In genomic region chr19:57306601-57307000, GRCm38 (mm10) we compare ENCODE assay signal across 29 mouse cellular contexts. TPM values are rescaled to one million over a fixed set of nuclear protein-coding genes. Genes with fewer than 3 reads are reported as not detected.
DNase-seq lines count a peak whose midpoint lies in the region; ATAC-seq and TF ChIP-seq lines count a peak whose summit lies in the region.
"Had no signal": no experiment of that assay in that cellular context is flagged by ENCODE, and none has a peak within 500 bp of the region (broad histone marks: within the 10 kb centered on the region; RNA-seq: fewer than 3 reads in every experiment).

No protein-coding gene starts in this region.

- no peaks in the 10 kb centered on the region for H3K36me3 ChIP-seq in heart, embryonic 15.5 days
- H3K36me3 ChIP-seq: embryonic facial prominence, embryonic 15.5 days; forebrain, embryonic 15.5 days; limb, embryonic 13.5 days; liver, embryonic 13.5 days; midbrain, embryonic 10.5 days; midbrain, embryonic 15.5 days; neural tube, embryonic 15.5 days had no signal

- no peak for TF ChIP-seq POLR2A in lung, adult 2 months (IDR thresholded peaks at IDR 0.05; ENCODE audit: borderline replicate concordance, extremely low read depth, low read depth, low read length)

- no peaks in the 10 kb centered on the region for H3K9me3 ChIP-seq in heart, embryonic 15.5 days (replicated peaks)
- H3K9me3 ChIP-seq: embryonic facial prominence, embryonic 15.5 days; forebrain, embryonic 15.5 days; limb, embryonic 13.5 days; liver, embryonic 13.5 days; midbrain, embryonic 10.5 days; midbrain, embryonic 15.5 days; neural tube, embryonic 15.5 days had no signal

- DNase-seq in cerebellum, postnatal 10 days = peak; percentile 22 to 47
- no peak for DNase-seq in heart, postnatal 25 days (ENCODE audit: low spot score)
- no peak for DNase-seq in layer of hippocampus, adult 2 months (ENCODE audit: low spot score in 2 of 2)
- DNase-seq in layer of hippocampus, postnatal 10 days (ENCODE audit: low spot score in 2 of 2) = no peak
- peak; percentile 33 for DNase-seq in lung, postnatal 36 days
- no peak for DNase-seq in lung, adult 2 months
- DNase-seq: adrenal gland, adult 2 months; adrenal gland, postnatal 36 days; cerebellum, adult 11-12 months; cerebellum, adult 9-11 months; kidney, adult 9 months; kidney, postnatal 14 days; liver, embryonic 13.5 days; lung, adult 18-20 months; retina, postnatal 1 day; right cerebral cortex, postnatal 14 days; thymus, postnatal 4 days had no signal

- no peak for ATAC-seq in cerebellum, adult (ENCODE audit: insufficient number of reproducible peaks, low FRiP score, low TSS enrichment)
- no peak for ATAC-seq in heart, embryonic 15.5 days (replicated peaks; ENCODE audit: insufficient number of reproducible peaks, insufficient read depth, low FRiP score, low read depth)
- ATAC-seq: activated CD4-positive, CD25-positive, alpha-beta regulatory T cell, adult 4 months; forebrain, embryonic 15.5 days; intestine, embryonic 16.5 days; midbrain, embryonic 15.5 days had no signal

- H3K27ac ChIP-seq in heart, embryonic 15.5 days = peak overlapping the region; percentile 43
- peak overlapping the region; percentile 16 for H3K27ac ChIP-seq in layer of hippocampus, adult 2 months
- H3K27ac ChIP-seq: forebrain, embryonic 15.5 days; left cerebral cortex, adult 2 months; liver, embryonic 13.5 days; midbrain, embryonic 10.5 days; midbrain, embryonic 15.5 days; neural tube, embryonic 15.5 days had no signal

- H3K27me3 ChIP-seq in heart, embryonic 15.5 days = no peaks in the 10 kb centered on the region
- H3K27me3 ChIP-seq: CH12.LX; embryonic facial prominence, embryonic 15.5 days; forebrain, embryonic 15.5 days; liver, embryonic 13.5 days; midbrain, embryonic 15.5 days; neural tube, embryonic 15.5 days had no signal

- 40% methylated on average over 4 of the region's 4 CpGs for WGBS in heart, embryonic 15.5 days
- WGBS in lung, adult 2 months = 30% methylated on average over 4 of the region's 4 CpGs

- 0 out of 2 replicates have a peak overlapping the region, but pooled peaks have one; percentile 12 for H3K4me2 ChIP-seq in heart, embryonic 15.5 days
- H3K4me2 ChIP-seq: embryonic facial prominence, embryonic 15.5 days; forebrain, embryonic 15.5 days; limb, embryonic 13.5 days; liver, embryonic 13.5 days; midbrain, embryonic 15.5 days; neural tube, embryonic 15.5 days had no signal

- H3K4me1 ChIP-seq in heart, embryonic 15.5 days (replicated peaks) = peaks cover 15% of the 10 kb centered on the region
- H3K4me1 ChIP-seq in lung, adult 2 months (ENCODE audit: control insufficient read depth, insufficient read depth, low read length) = no peaks in the 10 kb centered on the region; the same call in 1 of the 2 replicates
- H3K4me1 ChIP-seq: embryonic facial prominence, embryonic 15.5 days; midbrain, embryonic 15.5 days; neural tube, embryonic 15.5 days had no signal

- no peak for TF ChIP-seq CTCF in layer of hippocampus, adult 2 months (conservative IDR thresholded peaks at IDR 0.05)
- TF ChIP-seq CTCF in lung, adult 2 months (IDR thresholded peaks at IDR 0.05; ENCODE audit: insufficient read depth, low read length) = no peak

- intact Hi-C loops in heart, postnatal 25 days (cut with DNase I) = no loop called here

- no peak overlapping the region for H3K9ac ChIP-seq in heart, embryonic 15.5 days
- H3K9ac ChIP-seq: embryonic facial prominence, embryonic 15.5 days; forebrain, embryonic 15.5 days; limb, embryonic 13.5 days; liver, embryonic 13.5 days; midbrain, embryonic 15.5 days; neural tube, embryonic 15.5 days had no signal

- no peak overlapping the region for H3K4me3 ChIP-seq in heart, embryonic 15.5 days
- H3K4me3 ChIP-seq in layer of hippocampus, adult 2 months = no peak overlapping the region
- no peak overlapping the region for H3K4me3 ChIP-seq in lung, adult 2 months (replicated peaks; ENCODE audit: extremely low read depth, low read depth, low read length)
- H3K4me3 ChIP-seq: embryonic facial prominence, embryonic 15.5 days; forebrain, embryonic 15.5 days; left cerebral cortex, adult 2 months; limb, embryonic 13.5 days; liver, embryonic 13.5 days; midbrain, embryonic 10.5 days; midbrain, embryonic 15.5 days; neural tube, embryonic 15.5 days had no signal

RNA-seq across cellular contexts. Expression of gene Ablim1, which starts 8.1 kb away (rescaled TPM):
- polyA plus RNA-seq in heart, embryonic 15.5 days (2015; fragmentation: Nextera tagmentation; extraction: Ambion mirVana) = 56.2 and 63.8 TPM in 2 replicates
- 100 to 1,000 TPM; 417 to 451 TPM for total RNA-seq in heart, postnatal 25 days (2021)
- total RNA-seq in layer of hippocampus, adult 2 months (2021) = 10 to 100 TPM; 85.1 to 86.0 TPM
- 10 to 100 TPM; 81.9 to 87.6 TPM for total RNA-seq in layer of hippocampus, postnatal 10 days (2021)
- polyA plus RNA-seq in lung, adult 2 months (2012; rRNA removed) = 53.6 and 71.3 TPM in 2 replicates

RNA-seq across cellular contexts. Expression of gene Fam160b1, which starts 53.9 kb away (rescaled TPM):
- polyA plus RNA-seq in heart, embryonic 15.5 days (2015; fragmentation: Nextera tagmentation; extraction: Ambion mirVana) = 9.4 and 11.1 TPM in 2 replicates
- 10 to 100 TPM in 1 of 2 experiments, 1 to 10 TPM in 1; 9.9 to 12.4 TPM for total RNA-seq in heart, postnatal 25 days (2021)
- total RNA-seq in layer of hippocampus, adult 2 months (2021) = 10 to 100 TPM; 21.2 to 22.7 TPM
- 10 to 100 TPM; 21.5 to 23.1 TPM for total RNA-seq in layer of hippocampus, postnatal 10 days (2021)
- 12.7 and 17.5 TPM in 2 replicates for polyA plus RNA-seq in lung, adult 2 months (2012; rRNA removed)

Comparison
In these comparisons a context has a peak if more than half of its experiments do, and no peak if none do; other contexts are left out.
1. DNase-seq: peak in cerebellum, postnatal 10 days (2 of 2) and lung, postnatal 36 days (single experiment); none in heart, postnatal 25 days (single experiment), layer of hippocampus, adult 2 months (0 of 2), layer of hippocampus, postnatal 10 days (0 of 2) and lung, adult 2 months (single experiment).
2. RNA of gene Ablim1, which starts 8.1 kb away (total RNA-seq): 417 to 451 TPM in heart, postnatal 25 days; 81.9 to 87.6 TPM in layer of hippocampus, postnatal 10 days and 85.1 to 86.0 TPM in layer of hippocampus, adult 2 months; every median in the first group is over 4 times any median in the second.